Mouse (Mus musculus) liver, embryonic 12.5 days (tissue): Measurements from ENCODE around the gene Khdc1b. TPM values are rescaled to one million over a fixed set of nuclear protein-coding genes. Genes with fewer than 3 reads are reported as not detected.
"Not testable (repeated sequence)": the region's sequence is repeated elsewhere in the genome, so short reads cannot be mapped to it uniquely, and the experiment has no call there.

Experiments
- ATAC-seq: fragments of 200-750 bp; cut with Nextera tagmentation; 2 replicates; pipeline ENCODE4 v1.8.0; 2017; ENCODE audit warnings: moderate number of reproducible peaks, mild to moderate bottlenecking, moderate library complexity
- H3K27ac ChIP-seq: fragments of 300-500 bp; sonication (generic); 2 replicates; pipeline ENCODE4 v1.5.1; 2016; ENCODE audit warnings: mild to moderate bottlenecking
- H3K27me3 ChIP-seq: fragments of 300-500 bp; sonication (generic); replicated peaks from 2 replicates; pipeline ENCODE4 v1.6.1; 2016; ENCODE audit warnings: mild to moderate bottlenecking, moderate library complexity
- H3K36me3 ChIP-seq: fragments of 300-500 bp; sonication (generic); 2 replicates; pipeline ENCODE4 v1.6.1; 2016; ENCODE audit warnings: mild to moderate bottlenecking, moderate library complexity
- H3K4me1 ChIP-seq: fragments of 300-500 bp; sonication (generic); 2 replicates; pipeline ENCODE4 v1.6.1; 2016
- H3K4me2 ChIP-seq: fragments of 300-500 bp; sonication (generic); 2 replicates; pipeline ENCODE4 v1.6.1; 2016; ENCODE audit warnings: mild to moderate bottlenecking, moderate library complexity
- H3K4me3 ChIP-seq: fragments of 300-500 bp; sonication (generic); 2 replicates; pipeline ENCODE4 v1.5.1; 2016; ENCODE audit warnings: mild to moderate bottlenecking, moderate library complexity
- H3K9ac ChIP-seq: fragments of 300-500 bp; sonication (generic); 2 replicates; pipeline ENCODE4 v1.6.1; 2016; ENCODE audit warnings: mild to moderate bottlenecking, moderate library complexity
- H3K9me3 ChIP-seq: fragments of 300-500 bp; sonication (generic); replicated peaks from 2 replicates; pipeline ENCODE4 v1.6.1; 2016; ENCODE audit warnings: mild to moderate bottlenecking, moderate library complexity
- WGBS: fragments of 180-500 bp; shearing (Covaris S2); methylation state at CpG from one replicate; pipeline ENCODE4 v1.1.7; 2016; ENCODE audit not compliant: insufficient replicate concordance; 5-methylcytosine and 5-hydroxymethylcytosine counted together
- polyA plus RNA-seq: library from polyadenylated mRNA; unstranded; fragments of >200 nt; fragmentation: Nextera tagmentation; extraction: Ambion mirVana; gene quantifications from 2 replicates; pipeline ENCODE4 v1.2.1, GENCODE M21; 2016

Khdc1b gene
- not detected in 2 replicates for polyA plus RNA-seq

GRCm38 (mm10) chr1:21383256-21383655 is at the start of gene Khdc1b:
Gene Khdc1b (plus strand): TSS chr1:21383556.
- ATAC-seq = no peak
- Histone ChIP-seq H3K27ac (no peak within 1 kb of the TSS), H3K4me1 (no peaks in the 10 kb centered on the region), H3K36me3 (no peaks in the 10 kb centered on the region), H3K4me3 (no peak within 1 kb of the TSS), H3K27me3 (no peaks in the 10 kb centered on the region), H3K9ac (no peak within 1 kb of the TSS), H3K4me2 (no peak within 1 kb of the TSS), H3K9me3 (no peaks in the 10 kb centered on the region; the same call in 1 of the 2 replicates)
- 76% methylated on average over 1 of the region's 1 CpGs for WGBS

DNA sequence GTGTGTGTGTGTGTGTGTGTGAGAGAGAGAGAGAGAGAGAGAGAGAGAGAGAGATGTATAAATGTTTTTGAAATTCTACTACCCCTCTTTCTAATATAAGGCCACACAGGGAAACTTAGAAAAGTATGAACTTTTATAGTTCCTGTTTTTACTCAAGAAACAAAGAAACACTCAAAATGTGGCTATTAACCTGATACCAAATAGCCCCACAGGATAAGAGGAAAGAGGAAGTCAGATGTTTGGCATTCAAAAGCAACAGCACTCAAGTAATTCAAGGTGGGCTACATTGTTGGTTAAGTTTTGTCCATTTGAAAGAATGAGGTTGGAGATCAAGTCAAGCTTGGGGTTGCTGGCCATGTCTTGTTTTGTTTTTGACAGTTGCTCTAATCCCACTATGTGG is 47.5 kb upstream of the Khdc1b start:
- ATAC-seq = no peak
- Histone ChIP-seq H3K4me2 (no peak overlapping the region), H3K4me1 (peaks cover 18% of the 10 kb centered on the region), H3K27ac (no peak overlapping the region), H3K36me3 (no peaks in the 10 kb centered on the region), H3K9me3 (no peaks in the 10 kb centered on the region), H3K27me3 (no peaks in the 10 kb centered on the region), H3K4me3 (no peak overlapping the region), H3K9ac (no peak overlapping the region)

- Histone ChIP-seq H3K27ac (no peak overlapping the region), H3K27me3 (no peaks in the 10 kb centered on the region), H3K9me3 (no peaks in the 10 kb centered on the region), H3K4me2 (no peak overlapping the region), H3K36me3 (no peaks in the 10 kb centered on the region), H3K9ac (no peak overlapping the region), H3K4me3 (no peak overlapping the region), H3K4me1 (no peaks in the 10 kb centered on the region; the same call in 1 of the 2 replicates)
- 83% methylated on average over 1 of the region's 1 CpGs for WGBS
- no peak for ATAC-seq
Observed at GRCm38 (mm10) chr1:21340745-21341144, 42.6 kb upstream of the Khdc1b start.

- WGBS = 42% methylated on average over 4 of the region's 4 CpGs
Observed at GRCm38 (mm10) chr1:21344253-21344652, 39.1 kb upstream of the Khdc1b start.

DNA sequence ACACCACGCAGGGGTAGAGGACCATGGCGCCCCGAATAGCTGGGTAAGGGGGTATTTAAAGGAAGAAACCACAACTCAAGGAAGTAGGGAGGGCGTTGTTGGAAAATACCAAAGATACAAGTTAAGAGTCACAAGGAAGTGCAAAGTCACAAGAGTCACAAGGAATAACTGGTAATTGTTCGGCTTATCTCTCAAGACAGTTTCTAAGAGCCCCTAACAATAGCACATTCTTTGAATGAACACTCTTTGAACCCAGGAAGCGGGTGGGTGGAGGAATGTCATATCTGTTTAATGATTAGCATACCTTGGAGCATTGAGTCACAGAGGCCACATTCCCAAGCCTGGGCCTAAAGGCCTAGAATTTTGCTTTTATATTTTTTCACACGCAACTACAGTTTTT is 38.6 kb upstream of the Khdc1b start:
- not testable (repeated sequence) for H3K27ac ChIP-seq, H3K9ac ChIP-seq, H3K36me3 ChIP-seq, H3K9me3 ChIP-seq, H3K4me1 ChIP-seq, H3K27me3 ChIP-seq, H3K4me2 ChIP-seq, H3K4me3 ChIP-seq, ATAC-seq
- 65% methylated on average over 7 of the region's 7 CpGs for WGBS

More at GRCm38 (mm10) chr1:21344253-21344652, 39.1 kb upstream of the Khdc1b start:
- ATAC-seq = peak; percentile 37; the same call in 1 of the 2 replicates
- Histone ChIP-seq H3K36me3 (no peaks in the 10 kb centered on the region), H3K9ac (no peak overlapping the region), H3K4me2 (no peak overlapping the region), H3K27ac (no peak overlapping the region), H3K9me3 (no peaks in the 10 kb centered on the region), H3K4me3 (no peak overlapping the region), H3K27me3 (no peaks in the 10 kb centered on the region), H3K4me1 (no peaks in the 10 kb centered on the region)

DNA sequence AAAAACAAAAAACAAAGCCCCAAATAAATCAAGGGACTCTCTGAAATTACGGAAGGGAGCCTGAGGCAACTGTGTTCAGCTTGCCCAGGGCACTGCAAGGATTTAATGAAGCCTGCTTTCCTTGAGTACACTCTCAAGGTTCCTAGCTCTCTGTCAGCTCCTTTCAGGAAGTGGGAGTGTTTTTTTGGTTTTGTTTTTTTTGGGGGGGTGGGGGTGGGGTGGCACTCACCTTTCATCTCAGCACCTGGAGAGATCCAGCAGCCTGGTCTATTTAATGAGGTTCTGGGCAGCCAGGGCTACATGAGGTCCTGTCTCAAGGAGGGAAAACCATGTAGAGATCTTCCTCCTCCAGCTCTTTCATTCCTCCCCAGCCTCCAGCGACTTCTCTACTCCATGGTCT is 34.0 kb upstream of the Khdc1b start, which contains the start of gene Khdc1a:
TSS of gene Khdc1a (plus strand) at position 301 of the 400 bp plus-strand sequence.
- no peak within 1 kb of the TSS for H3K4me3 ChIP-seq
- 60% methylated on average over 2 of the region's 2 CpGs for WGBS
- ATAC-seq = no peak
- H3K9me3 ChIP-seq = no peaks in the 10 kb centered on the region
- no peak within 1 kb of the TSS for H3K9ac ChIP-seq
- H3K27ac ChIP-seq = no peak within 1 kb of the TSS
- no peaks in the 10 kb centered on the region for H3K27me3 ChIP-seq
- H3K4me2 ChIP-seq = no peak within 1 kb of the TSS
- no peaks in the 10 kb centered on the region for H3K4me1 ChIP-seq
- H3K36me3 ChIP-seq = no peaks in the 10 kb centered on the region

DNA sequence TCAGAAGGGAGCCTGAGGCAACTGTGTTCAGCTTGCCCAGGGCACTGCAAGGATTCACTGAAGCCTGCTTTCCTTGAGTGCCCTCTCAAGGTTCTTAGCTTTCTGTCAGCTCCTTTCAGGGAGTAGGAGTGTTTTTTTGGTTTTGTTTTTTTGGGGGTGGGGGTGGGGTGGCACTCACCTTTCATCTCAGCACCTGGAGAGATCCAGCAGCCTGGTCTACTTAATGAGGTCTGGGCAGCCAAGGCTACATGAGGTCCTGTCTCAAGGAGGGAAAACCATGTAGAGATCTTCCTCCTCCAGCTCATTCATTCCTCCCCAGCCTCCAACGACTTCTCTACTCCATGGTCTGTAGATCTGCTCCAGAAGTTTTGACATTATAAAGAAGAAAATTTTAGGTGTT is 15.3 kb upstream of the Khdc1b start, which contains the start of gene Khdc1c:
TSS of gene Khdc1c (plus strand) at position 301 of the 400 bp plus-strand sequence.
- not testable (repeated sequence) for H3K4me2 ChIP-seq, H3K9me3 ChIP-seq, H3K9ac ChIP-seq, H3K27ac ChIP-seq, ATAC-seq, H3K36me3 ChIP-seq, H3K4me1 ChIP-seq, H3K27me3 ChIP-seq, H3K4me3 ChIP-seq
- 44% methylated on average over 1 of the region's 1 CpGs for WGBS

- Histone ChIP-seq H3K36me3 (no peaks in the 10 kb centered on the region), H3K4me3 (no peak overlapping the region), H3K4me1 (no peaks in the 10 kb centered on the region), H3K9ac (no peak overlapping the region), H3K27ac (no peak overlapping the region), H3K27me3 (no peaks in the 10 kb centered on the region), H3K9me3 (no peaks in the 10 kb centered on the region), H3K4me2 (no peak overlapping the region)
- no peak for ATAC-seq
- 70% methylated on average over 6 of the region's 6 CpGs for WGBS
Observed at GRCm38 (mm10) chr1:21391138-21391671, 7.8 kb downstream of the Khdc1b start.

DNA sequence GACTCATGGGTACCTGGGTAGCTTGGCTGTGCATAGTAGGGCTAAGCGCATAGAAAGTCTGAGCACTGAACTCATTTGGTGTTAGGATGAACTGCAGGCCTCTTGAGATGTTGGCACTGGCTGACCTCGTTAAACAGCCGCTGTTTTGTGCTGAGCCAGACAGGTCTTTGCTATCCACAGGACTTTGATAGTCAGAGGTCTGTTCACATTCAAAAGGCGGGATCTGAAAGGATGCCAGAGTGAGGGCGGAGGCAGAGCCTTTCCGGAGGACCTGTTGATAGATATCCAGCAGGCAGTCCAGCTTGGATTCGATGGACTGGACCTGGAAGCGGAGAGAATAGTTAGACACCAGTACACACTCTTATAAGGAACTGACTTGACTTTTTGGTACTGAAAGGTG is 19.4 kb downstream of the Khdc1b start:
- Histone ChIP-seq H3K27me3 (no peaks in the 10 kb centered on the region), H3K4me2 (no peak overlapping the region), H3K9ac (no peak overlapping the region), H3K4me3 (no peak overlapping the region), H3K4me1 (no peaks in the 10 kb centered on the region), H3K36me3 (no peaks in the 10 kb centered on the region), H3K27ac (no peak overlapping the region), H3K9me3 (no peaks in the 10 kb centered on the region)
- 75% methylated on average over 8 of the region's 8 CpGs for WGBS
- no peak for ATAC-seq

DNA sequence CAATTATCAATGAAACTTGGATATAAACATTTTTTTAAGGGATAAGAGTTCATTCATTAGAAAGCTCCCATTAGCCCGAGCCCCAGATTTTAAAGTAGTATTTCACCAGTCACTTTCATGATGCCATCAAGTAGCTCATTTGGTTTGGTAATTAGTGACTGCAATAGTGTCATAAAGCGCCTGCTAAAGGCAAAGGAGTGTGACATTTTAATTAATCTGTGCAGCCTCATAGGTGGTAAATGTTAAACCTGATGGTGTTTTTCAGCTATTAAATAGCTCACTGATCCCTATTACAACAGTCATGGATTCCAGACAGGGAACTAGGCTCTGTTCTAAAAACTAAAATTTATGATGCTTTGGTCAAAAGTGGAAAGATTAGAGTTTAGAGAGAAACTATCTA is 23.9 kb downstream of the Khdc1b start:
- H3K27ac ChIP-seq = no peak overlapping the region
- 62% methylated on average over 2 of the region's 2 CpGs for WGBS

GRCm38 (mm10) chr1:21411331-21412196 is 28.2 kb downstream of the Khdc1b start:
- Histone ChIP-seq H3K4me1 (no peaks in the 10 kb centered on the region), H3K27ac (no peak overlapping the region), H3K36me3 (no peaks in the 10 kb centered on the region), H3K9ac (no peak overlapping the region), H3K4me3 (no peak overlapping the region), H3K27me3 (no peaks in the 10 kb centered on the region), H3K4me2 (no peak overlapping the region), H3K9me3 (no peaks in the 10 kb centered on the region)
- 56% methylated on average over 18 of the region's 18 CpGs for WGBS
- ATAC-seq = no peak

More for the DNA sequence above, 23.9 kb downstream of the Khdc1b start:
- Histone ChIP-seq H3K9me3 (no peaks in the 10 kb centered on the region), H3K4me1 (no peaks in the 10 kb centered on the region), H3K4me3 (no peak overlapping the region), H3K9ac (no peak overlapping the region), H3K27me3 (no peaks in the 10 kb centered on the region), H3K4me2 (no peak overlapping the region), H3K36me3 (no peaks in the 10 kb centered on the region)
- ATAC-seq = no peak

DNA sequence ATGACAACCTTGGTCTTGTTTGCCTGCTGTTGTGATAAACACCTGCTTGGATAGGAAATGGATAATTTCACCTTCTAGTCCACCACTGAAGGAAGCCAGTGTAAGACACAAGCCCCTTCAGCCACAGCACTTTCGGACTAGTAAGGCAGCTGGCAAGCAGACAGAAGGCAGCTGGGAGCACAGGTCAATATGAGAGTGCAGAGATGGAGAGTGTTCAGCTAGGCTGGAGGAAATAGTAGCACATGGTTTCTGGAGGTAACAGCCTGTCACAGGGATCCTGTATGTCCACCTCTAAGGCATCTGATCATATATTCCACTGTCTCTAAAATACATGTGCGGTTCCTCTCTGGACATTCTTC is 28.8 kb downstream of the Khdc1b start:
- H3K27ac ChIP-seq = no peak overlapping the region
- H3K4me1 ChIP-seq = no peaks in the 10 kb centered on the region
- no peak overlapping the region for H3K9ac ChIP-seq
- no peak for ATAC-seq
- H3K27me3 ChIP-seq = no peaks in the 10 kb centered on the region
- H3K36me3 ChIP-seq = no peaks in the 10 kb centered on the region
- H3K4me2 ChIP-seq = no peak overlapping the region
- no peaks in the 10 kb centered on the region for H3K9me3 ChIP-seq
- no peak overlapping the region for H3K4me3 ChIP-seq
- 79% methylated on average over 2 of the region's 2 CpGs for WGBS
